Mouse (Mus musculus): ENCODE measurements around the gene Psma3.

GRCm38 (mm10) chr12:71042451-71042850, 68.0 kb downstream of the Psma3 start:
- TF ChIP-seq POLR2A (IDR thresholded peaks at IDR 0.05; ENCODE audit: borderline replicate concordance, extremely low read depth, insufficient read depth, insufficient read length, poor library complexity, severe bottlenecking) (no peak), CTCF (IDR thresholded peaks at IDR 0.05; ENCODE audit: borderline replicate concordance, extremely low read depth, insufficient read depth, insufficient read length) (no peak)

Measured in brain, embryonic 14.5 days (tissue).